Mouse (Mus musculus) neural tube, embryonic 14.5 days (tissue): ENCODE data around the gene Erich6b. TPM values are rescaled to one million over a fixed set of nuclear protein-coding genes. Genes with fewer than 3 reads are reported as not detected.

Source experiments
- ATAC-seq: fragments of 200-750 bp; cut with Nextera tagmentation; 2 replicates; pipeline ENCODE4 v1.8.0; 2017; ENCODE audit warnings: low read depth, mild to moderate bottlenecking, moderate TSS enrichment, moderate library complexity
- H3K27ac ChIP-seq: fragments of 300-500 bp; sonication (generic); 2 replicates; pipeline ENCODE4 v1.5.1; 2014; ENCODE audit warnings: low read depth, mild to moderate bottlenecking, control low read depth, low read length, moderate library complexity, mixed read lengths
- H3K27me3 ChIP-seq: fragments of 300-500 bp; sonication (generic); 2 replicates; pipeline ENCODE4 v1.6.1; 2014; ENCODE audit warnings: low read length; ENCODE audit not compliant: control insufficient read depth, insufficient read depth
- H3K36me3 ChIP-seq: fragments of 300-500 bp; sonication (generic); 2 replicates; pipeline ENCODE4 v1.6.1; 2014; ENCODE audit warnings: low read length, mixed read lengths; ENCODE audit not compliant: control insufficient read depth, insufficient read depth
- H3K4me1 ChIP-seq: fragments of 300-500 bp; sonication (generic); 2 replicates; pipeline ENCODE4 v1.6.1; 2014; ENCODE audit warnings: low read length; ENCODE audit not compliant: control insufficient read depth, insufficient read depth
- H3K4me2 ChIP-seq: fragments of 300-500 bp; sonication (generic); 2 replicates; pipeline ENCODE4 v1.6.1; 2014; ENCODE audit warnings: mild to moderate bottlenecking, low read depth, low read length, control low read depth
- H3K4me3 ChIP-seq: fragments of 300-500 bp; sonication (generic); 2 replicates; pipeline ENCODE4 v1.5.1; 2014; ENCODE audit warnings: low read depth, low read length, control low read depth, mixed read lengths
- H3K9ac ChIP-seq: fragments of 300-500 bp; sonication (generic); replicated peaks from 2 replicates; pipeline ENCODE4 v1.6.1; 2014; ENCODE audit warnings: low read depth, mild to moderate bottlenecking, control low read depth, low read length, mixed read lengths
- H3K9me3 ChIP-seq: fragments of 300-500 bp; sonication (generic); 2 replicates; pipeline ENCODE4 v1.6.1; 2016; ENCODE audit warnings: low read length; ENCODE audit not compliant: control insufficient read depth
- WGBS: fragments of 180-500 bp; shearing (Covaris S2); extraction: QIAGEN DNeasy Blood & Tissue Kit; methylation state at CpG from one replicate; pipeline ENCODE4 v1.1.7; 2014; 5-methylcytosine and 5-hydroxymethylcytosine counted together
- polyA plus RNA-seq: library from polyadenylated mRNA; unstranded; fragments of >200 nt; fragmentation: Nextera tagmentation; extraction: Ambion mirVana; gene quantifications from 2 replicates; pipeline ENCODE4 v1.2.1, GENCODE M21; 2014

Gene Erich6b
- polyA plus RNA-seq, 1 experiment from 2014 or later, result not detected

GRCm38 (mm10) chr14:75669085-75669645 is 27.1 kb downstream of the Erich6b start:
- no peaks in the 10 kb centered on the region for H3K4me1 ChIP-seq
- H3K4me3 ChIP-seq, result no peak overlapping the region
- 71% methylated on average over 1 of the region's 1 CpGs for WGBS
- H3K36me3 ChIP-seq, result no peaks in the 10 kb centered on the region
- H3K9me3 ChIP-seq, result no peaks in the 10 kb centered on the region
- no peak for ATAC-seq
- H3K9ac ChIP-seq, result no peak overlapping the region
- no peaks in the 10 kb centered on the region for H3K27me3 ChIP-seq
- H3K27ac ChIP-seq, result no peak overlapping the region
- no peak overlapping the region for H3K4me2 ChIP-seq

- no peak for ATAC-seq
- H3K36me3 ChIP-seq, result no peaks in the 10 kb centered on the region
- H3K9me3 ChIP-seq, result no peaks in the 10 kb centered on the region
- WGBS, result 39% methylated on average over 6 of the region's 6 CpGs
- H3K27me3 ChIP-seq, result no peaks in the 10 kb centered on the region
- H3K4me3 ChIP-seq, result no peak overlapping the region
- no peak overlapping the region for H3K9ac ChIP-seq
- no peak overlapping the region for H3K27ac ChIP-seq
- no peak overlapping the region for H3K4me2 ChIP-seq
- no peaks in the 10 kb centered on the region for H3K4me1 ChIP-seq
These were observed 34.3 kb downstream of the Erich6b start for GRCm38 (mm10) chr14:75676316-75676715.

DNA sequence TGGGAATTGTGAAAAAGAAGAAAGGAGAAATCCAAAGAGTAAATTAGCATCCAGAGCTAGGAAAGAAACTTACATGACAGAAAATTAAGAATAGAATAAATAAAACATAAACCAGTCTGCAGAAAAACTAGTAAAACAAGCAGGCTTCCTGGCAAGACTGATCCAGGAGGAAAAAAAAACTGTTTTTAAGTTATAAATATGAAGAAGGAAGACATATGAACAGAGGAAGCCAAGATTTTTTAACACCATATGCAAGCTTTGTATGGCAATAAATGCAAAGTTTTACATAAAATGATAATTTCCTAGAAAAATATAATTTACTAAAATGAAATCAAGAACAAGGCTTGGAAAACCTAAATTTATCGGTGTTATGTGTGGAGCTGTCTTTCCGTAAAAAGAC is 48.4 kb downstream of the Erich6b start:
- 85% methylated on average over 2 of the region's 2 CpGs for WGBS
- Histone ChIP-seq H3K4me3 (no peak overlapping the region), H3K4me1 (no peaks in the 10 kb centered on the region), H3K27ac (no peak overlapping the region), H3K36me3 (no peaks in the 10 kb centered on the region), H3K9me3 (no peaks in the 10 kb centered on the region), H3K4me2 (no peak overlapping the region), H3K9ac (no peak overlapping the region), H3K27me3 (no peaks in the 10 kb centered on the region)
- no peak for ATAC-seq

DNA sequence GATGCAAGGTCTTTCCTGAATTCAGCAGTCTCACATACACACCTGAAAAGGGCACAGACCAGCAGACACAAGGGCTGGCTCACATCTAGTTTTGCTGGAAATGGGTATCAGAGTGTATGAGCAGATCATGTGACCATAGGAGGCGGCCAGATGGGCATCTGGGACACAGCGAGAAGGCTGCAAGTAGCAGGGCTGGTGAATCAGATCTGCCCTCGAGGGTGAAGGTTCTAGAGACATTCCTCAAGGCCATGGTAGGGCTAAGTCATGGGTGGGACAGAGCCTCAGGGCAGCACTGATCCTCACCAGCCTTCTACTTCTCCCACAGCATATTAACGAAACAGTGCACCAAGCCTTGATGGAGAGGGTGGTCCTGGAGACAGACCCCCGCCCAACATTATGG is 54.0 kb downstream of the Erich6b start:
- H3K4me2 ChIP-seq, result no peak overlapping the region
- 91% methylated on average over 5 of the region's 5 CpGs for WGBS
- no peaks in the 10 kb centered on the region for H3K9me3 ChIP-seq
- no peak overlapping the region for H3K27ac ChIP-seq
- no peaks in the 10 kb centered on the region for H3K36me3 ChIP-seq
- no peaks in the 10 kb centered on the region for H3K27me3 ChIP-seq
- H3K9ac ChIP-seq, result no peak overlapping the region
- no peak for ATAC-seq
- no peaks in the 10 kb centered on the region for H3K4me1 ChIP-seq
- H3K4me3 ChIP-seq, result no peak overlapping the region

DNA sequence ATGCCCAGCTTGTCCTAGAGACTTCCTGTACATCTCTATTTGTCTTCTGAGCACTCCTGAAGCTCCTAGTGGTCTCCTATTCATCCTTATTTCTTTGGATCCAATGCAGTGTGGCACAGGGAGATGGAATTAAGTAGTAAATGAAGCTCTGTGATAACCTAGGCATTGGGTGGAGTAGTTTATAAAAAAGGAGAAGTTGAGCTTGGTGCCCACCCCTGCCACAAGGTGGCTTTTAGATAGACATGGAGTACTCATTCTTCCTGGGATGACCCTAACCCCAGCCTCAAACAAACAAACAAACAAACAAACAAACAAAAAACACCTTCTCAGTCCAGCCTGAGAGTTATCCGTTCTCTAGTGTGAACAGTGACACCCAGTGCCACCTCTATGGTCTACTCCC is 55.9 kb downstream of the Erich6b start:
- no peak for ATAC-seq
- Histone ChIP-seq H3K27me3 (no peaks in the 10 kb centered on the region), H3K9me3 (no peaks in the 10 kb centered on the region), H3K27ac (no peak overlapping the region), H3K4me2 (no peak overlapping the region), H3K4me1 (no peaks in the 10 kb centered on the region), H3K9ac (no peak overlapping the region), H3K36me3 (peaks cover 1% of the 10 kb centered on the region; the same call in 1 of the 2 replicates), H3K4me3 (no peak overlapping the region)
- WGBS, result 96% methylated on average over 1 of the region's 1 CpGs

GRCm38 (mm10) chr14:75706647-75707046 is 64.6 kb downstream of the Erich6b start:
- no peak overlapping the region for H3K4me3 ChIP-seq
- no peaks in the 10 kb centered on the region for H3K4me1 ChIP-seq
- no peak overlapping the region for H3K9ac ChIP-seq
- H3K27me3 ChIP-seq, result no peaks in the 10 kb centered on the region
- no peak overlapping the region for H3K27ac ChIP-seq
- no peak for ATAC-seq
- H3K4me2 ChIP-seq, result no peak overlapping the region
- WGBS, result 87% methylated on average over 4 of the region's 4 CpGs
- H3K9me3 ChIP-seq, result no peaks in the 10 kb centered on the region
- peaks cover 21% of the 10 kb centered on the region for H3K36me3 ChIP-seq

DNA sequence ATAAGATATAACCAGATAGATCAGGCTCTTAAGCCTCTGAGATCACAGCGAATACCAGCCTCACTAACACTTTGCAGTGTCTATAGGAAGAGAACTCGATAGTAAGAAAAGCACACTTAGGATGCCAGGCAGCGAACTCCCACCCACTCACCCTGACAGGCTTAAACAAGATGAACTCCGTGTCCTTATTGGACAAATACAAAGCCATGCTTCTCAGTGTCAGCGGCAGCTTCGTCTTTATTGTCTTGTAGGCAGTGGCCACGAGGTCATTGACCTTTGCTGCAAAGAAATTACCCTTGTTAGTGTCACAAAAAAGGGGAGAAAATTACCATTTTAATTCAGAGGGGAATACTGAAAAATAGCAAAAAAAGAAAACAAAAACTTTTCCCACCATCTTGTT is 65.7 kb downstream of the Erich6b start:
- Histone ChIP-seq H3K4me3 (no peak overlapping the region), H3K9ac (no peak overlapping the region), H3K27ac (no peak overlapping the region), H3K4me1 (no peaks in the 10 kb centered on the region), H3K4me2 (no peak overlapping the region), H3K36me3 (peaks cover 21% of the 10 kb centered on the region), H3K27me3 (no peaks in the 10 kb centered on the region), H3K9me3 (no peaks in the 10 kb centered on the region)
- WGBS, result 20% methylated on average over 7 of the region's 7 CpGs
- ATAC-seq, result no peak

GRCm38 (mm10) chr14:75708986-75709385 is 66.9 kb downstream of the Erich6b start:
- H3K27ac ChIP-seq, result no peak overlapping the region
- ATAC-seq, result no peak
- no peak overlapping the region for H3K9ac ChIP-seq
- no peaks in the 10 kb centered on the region for H3K9me3 ChIP-seq
- H3K4me3 ChIP-seq, result no peak overlapping the region
- H3K27me3 ChIP-seq, result no peaks in the 10 kb centered on the region
- peaks cover 11% of the 10 kb centered on the region for H3K36me3 ChIP-seq
- H3K4me2 ChIP-seq, result no peak overlapping the region
- H3K4me1 ChIP-seq, result no peaks in the 10 kb centered on the region
- 97% methylated on average over 1 of the region's 1 CpGs for WGBS

DNA sequence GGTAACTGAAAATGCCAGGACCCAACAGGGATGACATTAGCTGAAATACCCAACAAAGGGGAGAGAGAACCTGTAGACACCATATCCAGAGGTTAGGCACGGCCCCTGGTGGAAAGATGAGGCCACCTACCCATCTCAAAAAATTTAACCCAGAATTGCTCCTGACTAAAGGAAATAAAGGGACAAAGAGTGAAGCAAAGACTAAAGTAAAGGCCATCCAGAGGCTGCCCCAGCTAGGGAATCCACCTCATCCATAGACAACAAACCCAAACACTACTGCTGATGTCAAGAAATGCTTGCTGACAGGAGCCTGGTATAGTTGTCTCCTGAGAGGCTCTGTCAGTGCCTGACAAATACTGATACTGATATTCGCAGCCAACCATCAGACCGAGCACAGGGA is 69.7 kb downstream of the Erich6b start:
- no peaks in the 10 kb centered on the region for H3K9me3 ChIP-seq
- H3K36me3 ChIP-seq, result peaks cover 25% of the 10 kb centered on the region
- 99% methylated on average over 3 of the region's 3 CpGs for WGBS
- no peak for ATAC-seq
- no peak overlapping the region for H3K4me3 ChIP-seq
- H3K27ac ChIP-seq, result no peak overlapping the region
- H3K4me1 ChIP-seq, result no peaks in the 10 kb centered on the region
- H3K9ac ChIP-seq, result no peak overlapping the region
- no peaks in the 10 kb centered on the region for H3K27me3 ChIP-seq
- H3K4me2 ChIP-seq, result no peak overlapping the region
